Mouse (Mus musculus) hematopoietic stem cell, adult 5-6 weeks (primary cell): ENCODE results near the gene Prepl. TPM values are rescaled to one million over a fixed set of nuclear protein-coding genes. Genes with fewer than 3 reads are reported as not detected.

Experiments used
- total RNA-seq: library from RNA; stranded (forward); fragments of 172-1452, 232-1000 nt; gene quantifications from 2 replicates; pipeline ENCODE4 v1.2.3, GENCODE M21; 2017

Gene Prepl
- total RNA-seq, 1 experiment from 2014 or later: 34.1 TPM

Other genes starting within 250 kb of the Prepl start
- gene Ppm1b, start 133.5 kb downstream of the Prepl start, total RNA-seq: 58.0 and 61.5 TPM in 2 replicates
- gene Slc3a1, start 61.9 kb downstream of the Prepl start, total RNA-seq: not detected in 2 replicates
- gene Camkmt, start 311 bp upstream of the Prepl start, total RNA-seq: 6.7 and 9.4 TPM in 2 replicates